Mouse (Mus musculus): ENCODE measurements around the gene Itgb2l. TPM values are rescaled to one million over a fixed set of nuclear protein-coding genes. Genes with fewer than 3 reads are reported as not detected.
"Not testable (repeated sequence)": the region's sequence is repeated elsewhere in the genome, so short reads cannot be mapped to it uniquely, and the experiment has no call there.

Itgb2l gene
- polyA plus RNA-seq, 1 experiment from 2014 or later, result not detected

DNA sequence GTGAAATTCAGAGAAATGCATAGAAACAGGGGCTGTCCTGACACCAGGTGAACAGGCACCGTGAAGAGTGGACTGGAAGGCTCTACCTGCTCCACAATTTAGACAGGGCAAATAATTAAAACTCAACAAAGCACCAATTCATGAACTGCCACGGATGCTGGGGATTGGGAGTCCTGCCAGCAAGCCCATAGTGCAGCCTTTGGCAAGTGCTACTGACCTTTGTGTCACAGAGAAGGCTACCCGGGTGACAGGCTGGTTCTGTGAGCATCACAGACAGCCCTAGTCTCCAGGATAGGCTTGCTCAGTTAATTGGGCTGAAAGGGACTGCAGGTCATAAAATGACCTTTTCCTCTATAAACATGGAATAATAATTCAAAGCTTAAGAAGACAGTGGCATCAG is 17.4 kb upstream of the Itgb2l start:
- Histone ChIP-seq H3K4me1 (no peaks in the 10 kb centered on the region), H3K9me3 (no peaks in the 10 kb centered on the region), H3K4me2 (no peak overlapping the region), H3K36me3 (replicated peaks) (no peaks in the 10 kb centered on the region), H3K27me3 (replicated peaks) (no peaks in the 10 kb centered on the region), H3K4me3 (no peak overlapping the region), H3K27ac (no peak overlapping the region), H3K9ac (no peak overlapping the region)
- ATAC-seq (replicated peaks), result no peak
- 55% methylated on average over 3 of the region's 3 CpGs for WGBS

DNA sequence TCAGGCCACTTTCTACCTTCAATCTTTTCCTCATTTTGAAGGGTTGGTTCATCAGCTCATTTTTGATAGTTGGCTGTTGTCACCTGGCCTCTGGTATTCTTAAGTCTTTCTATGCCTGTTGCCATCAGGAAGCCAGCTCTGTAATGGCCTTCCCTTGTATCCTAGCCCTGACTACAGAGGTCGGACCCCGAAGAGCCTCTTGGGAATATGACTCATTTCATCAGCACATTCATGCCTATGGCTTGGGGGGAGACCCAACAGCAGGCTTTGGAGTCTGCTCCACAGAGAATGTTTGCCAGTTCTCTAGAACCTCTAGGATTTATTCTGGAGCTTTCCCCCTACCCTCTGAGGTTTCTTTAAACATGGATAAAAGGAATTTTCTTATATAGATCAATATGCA is 15.9 kb upstream of the Itgb2l start:
- 85% methylated on average over 2 of the region's 2 CpGs for WGBS
- no peak overlapping the region for H3K27ac ChIP-seq
- ATAC-seq (replicated peaks), result no peak

DNA sequence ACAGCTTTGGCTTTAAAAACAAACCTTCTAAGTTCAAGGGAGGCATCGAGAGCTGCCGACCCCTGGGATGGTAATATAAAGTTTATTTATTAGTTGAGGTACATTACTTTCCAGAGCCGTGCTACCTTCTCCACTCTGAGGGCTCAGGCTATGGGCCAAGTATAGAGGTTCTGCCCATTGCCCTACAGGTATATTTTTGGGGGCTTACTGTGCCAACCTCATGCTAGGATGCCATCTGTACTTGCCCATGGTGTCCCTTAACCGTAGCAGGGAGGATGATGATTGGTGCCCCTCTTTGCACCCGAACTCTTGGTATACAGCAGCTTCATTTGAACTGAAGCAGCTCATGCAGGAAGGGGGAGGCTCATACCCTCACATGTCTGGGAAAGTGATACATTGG is 14.2 kb upstream of the Itgb2l start:
- H3K4me3 ChIP-seq, result no peak overlapping the region
- no peak for ATAC-seq (replicated peaks)
- H3K4me1 ChIP-seq, result no peaks in the 10 kb centered on the region
- no peaks in the 10 kb centered on the region for H3K36me3 ChIP-seq (replicated peaks)
- H3K9ac ChIP-seq, result no peak overlapping the region
- H3K27ac ChIP-seq, result no peak overlapping the region
- whole genome bisulfite sequencing, result 89% methylated on average over 5 of the region's 5 CpGs
- H3K27me3 ChIP-seq (replicated peaks), result no peaks in the 10 kb centered on the region
- no peak overlapping the region for H3K4me2 ChIP-seq
- no peaks in the 10 kb centered on the region for H3K9me3 ChIP-seq

More for the DNA sequence above, 15.9 kb upstream of the Itgb2l start:
- Histone ChIP-seq H3K4me1 (no peaks in the 10 kb centered on the region), H3K4me3 (no peak overlapping the region), H3K4me2 (no peak overlapping the region), H3K9ac (no peak overlapping the region), H3K27me3 (replicated peaks) (no peaks in the 10 kb centered on the region), H3K36me3 (replicated peaks) (no peaks in the 10 kb centered on the region), H3K9me3 (no peaks in the 10 kb centered on the region)

- H3K27me3 ChIP-seq (replicated peaks), result no peaks in the 10 kb centered on the region
- no peak for ATAC-seq (replicated peaks)
These were observed 10.7 kb upstream of the Itgb2l start for GRCm38 (mm10) chr16:96454086-96454485.

DNA sequence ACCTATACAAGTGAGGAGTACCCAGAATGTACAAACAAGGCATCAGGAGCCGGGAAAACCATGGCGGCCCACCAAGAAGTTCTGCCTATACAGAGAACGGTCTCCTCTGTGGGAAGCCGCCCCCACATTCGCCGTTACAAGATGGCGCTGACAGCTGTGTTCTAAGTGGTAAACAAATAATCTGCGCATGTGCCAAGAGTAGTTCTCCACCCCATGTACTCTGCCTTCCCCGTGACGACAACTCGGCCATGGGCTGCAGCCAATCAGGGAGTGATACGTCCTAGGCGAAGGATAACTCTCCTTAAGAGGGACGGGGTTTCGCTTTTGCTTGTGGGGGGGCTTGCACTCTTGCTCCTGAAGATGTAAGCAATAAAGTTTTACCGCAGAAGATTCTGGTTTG is 7.5 kb upstream of the Itgb2l start:
- not testable (repeated sequence) for H3K36me3 ChIP-seq (replicated peaks); H3K27ac ChIP-seq; ATAC-seq (replicated peaks); H3K9ac ChIP-seq; H3K27me3 ChIP-seq (replicated peaks); H3K9me3 ChIP-seq; H3K4me3 ChIP-seq; H3K4me1 ChIP-seq; H3K4me2 ChIP-seq
- 96% methylated on average over 16 of the region's 16 CpGs for WGBS

More at GRCm38 (mm10) chr16:96454086-96454485, 10.7 kb upstream of the Itgb2l start:
- Histone ChIP-seq H3K4me2 (no peak overlapping the region), H3K9ac (no peak overlapping the region), H3K4me1 (no peaks in the 10 kb centered on the region), H3K36me3 (replicated peaks) (no peaks in the 10 kb centered on the region), H3K9me3 (no peaks in the 10 kb centered on the region), H3K4me3 (no peak overlapping the region), H3K27ac (no peak overlapping the region)

DNA sequence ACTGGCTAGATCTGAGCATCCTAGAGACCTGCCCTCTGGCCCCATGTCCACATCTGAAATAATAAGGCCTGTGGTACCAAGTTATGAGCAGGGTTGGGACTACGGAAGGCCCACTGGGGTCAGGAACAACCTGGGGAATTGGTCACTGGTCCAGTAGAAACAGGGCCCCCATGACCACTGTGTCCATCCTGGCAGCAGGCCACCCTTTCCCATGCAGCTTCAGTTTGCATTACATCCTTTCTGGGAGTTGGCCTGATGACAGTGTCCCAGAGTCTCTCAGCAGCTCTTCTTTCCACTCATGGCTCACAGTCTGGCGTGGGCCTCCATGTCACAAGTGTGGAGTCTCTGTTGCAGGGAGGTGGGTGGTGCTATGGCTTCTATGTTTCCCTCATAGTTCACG is 1.6 kb downstream of the Itgb2l start:
- ATAC-seq (replicated peaks), result no peak
- Histone ChIP-seq H3K27ac (no peak overlapping the region), H3K4me1 (0 out of 2 replicates have a peak, but pooled peaks cover 2% of the 10 kb centered on the region), H3K27me3 (replicated peaks) (no peaks in the 10 kb centered on the region), H3K9ac (no peak overlapping the region), H3K9me3 (no peaks in the 10 kb centered on the region), H3K4me2 (no peak overlapping the region), H3K4me3 (no peak overlapping the region), H3K36me3 (replicated peaks) (no peaks in the 10 kb centered on the region)
- WGBS, result 81% methylated on average over 3 of the region's 3 CpGs

GRCm38 (mm10) chr16:96440871-96441270 is 2.5 kb downstream of the Itgb2l start:
- no peaks in the 10 kb centered on the region for H3K9me3 ChIP-seq
- ATAC-seq (replicated peaks), result peak; percentile 80

GRCm38 (mm10) chr16:96439682-96440081 is 3.7 kb downstream of the Itgb2l start:
- Histone ChIP-seq H3K9ac (no peak overlapping the region), H3K27ac (no peak overlapping the region), H3K4me1 (0 out of 2 replicates have a peak, but pooled peaks cover 2% of the 10 kb centered on the region), H3K4me3 (no peak overlapping the region), H3K36me3 (replicated peaks) (no peaks in the 10 kb centered on the region), H3K9me3 (no peaks in the 10 kb centered on the region), H3K4me2 (no peak overlapping the region), H3K27me3 (replicated peaks) (no peaks in the 10 kb centered on the region)
- WGBS, result 83% methylated on average over 4 of the region's 4 CpGs
- ATAC-seq (replicated peaks), result no peak

More at GRCm38 (mm10) chr16:96440871-96441270, 2.5 kb downstream of the Itgb2l start:
- no peaks in the 10 kb centered on the region for H3K27me3 ChIP-seq (replicated peaks)
- H3K4me2 ChIP-seq, result no peak overlapping the region
- no peak overlapping the region for H3K27ac ChIP-seq
- no peak overlapping the region for H3K9ac ChIP-seq
- 0 out of 2 replicates have a peak, but pooled peaks cover 2% of the 10 kb centered on the region for H3K4me1 ChIP-seq
- no peaks in the 10 kb centered on the region for H3K36me3 ChIP-seq (replicated peaks)
- 72% methylated on average over 8 of the region's 8 CpGs for WGBS
- no peak overlapping the region for H3K4me3 ChIP-seq

DNA sequence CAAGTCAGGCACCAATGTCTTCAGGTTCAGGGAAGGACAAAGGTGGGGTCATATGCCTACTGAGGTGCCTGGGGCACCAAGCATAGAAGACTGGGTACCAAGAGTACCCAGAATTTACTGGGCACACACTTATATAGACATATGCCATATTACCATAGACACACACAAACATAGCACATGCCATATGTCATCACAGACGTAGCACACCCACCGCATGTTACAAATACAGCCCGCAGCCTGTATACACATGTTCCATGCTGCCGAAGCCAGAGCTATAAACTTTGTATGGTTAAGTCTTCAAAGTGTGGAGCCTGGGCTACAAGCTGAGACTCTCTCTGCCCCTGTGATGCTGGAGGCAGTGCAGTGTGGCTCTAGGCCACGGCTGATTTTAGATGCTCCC is 4.5 kb downstream of the Itgb2l start:
- Histone ChIP-seq H3K4me2 (no peak overlapping the region), H3K9me3 (no peaks in the 10 kb centered on the region), H3K4me1 (0 out of 2 replicates have a peak, but pooled peaks cover 2% of the 10 kb centered on the region), H3K4me3 (no peak overlapping the region), H3K36me3 (replicated peaks) (no peaks in the 10 kb centered on the region), H3K27ac (no peak overlapping the region), H3K9ac (no peak overlapping the region), H3K27me3 (replicated peaks) (no peaks in the 10 kb centered on the region)
- 92% methylated on average over 5 of the region's 5 CpGs for WGBS
- no peak for ATAC-seq (replicated peaks)

GRCm38 (mm10) chr16:96434024-96434785 is 9.2 kb downstream of the Itgb2l start:
- no peaks in the 10 kb centered on the region for H3K27me3 ChIP-seq (replicated peaks)
- H3K9ac ChIP-seq, result no peak overlapping the region
- H3K4me2 ChIP-seq, result no peak overlapping the region
- H3K27ac ChIP-seq, result no peak overlapping the region
- H3K36me3 ChIP-seq (replicated peaks), result no peaks in the 10 kb centered on the region
- H3K9me3 ChIP-seq, result no peaks in the 10 kb centered on the region
- no peak for ATAC-seq (replicated peaks)
- no peaks in the 10 kb centered on the region for H3K4me1 ChIP-seq
- 78% methylated on average over 3 of the region's 3 CpGs for WGBS
- no peak overlapping the region for H3K4me3 ChIP-seq

DNA sequence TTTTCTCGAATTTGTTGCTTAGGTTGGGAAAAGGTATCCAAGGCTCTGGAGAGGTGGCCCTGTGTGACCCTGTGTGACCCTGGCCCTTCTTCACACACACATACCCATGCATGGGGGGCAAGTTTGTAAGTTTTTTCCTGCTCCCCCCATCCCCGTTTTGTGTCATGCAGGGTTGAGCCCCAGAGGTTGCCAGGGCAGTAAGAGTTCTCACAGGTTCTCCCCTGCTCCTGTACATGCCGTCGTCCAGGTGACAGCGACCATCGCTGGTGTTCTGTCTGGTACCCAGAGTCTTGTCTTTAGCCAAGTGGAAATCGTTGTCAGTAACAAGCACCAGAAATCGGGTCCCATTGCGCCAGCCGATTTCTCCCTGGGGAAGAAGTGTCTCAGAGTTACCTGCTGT is 10.2 kb downstream of the Itgb2l start:
- Histone ChIP-seq H3K4me1 (no peaks in the 10 kb centered on the region), H3K4me3 (no peak overlapping the region), H3K27me3 (replicated peaks) (no peaks in the 10 kb centered on the region), H3K4me2 (no peak overlapping the region), H3K9me3 (no peaks in the 10 kb centered on the region), H3K9ac (no peak overlapping the region), H3K36me3 (replicated peaks) (no peaks in the 10 kb centered on the region), H3K27ac (no peak overlapping the region)
- ATAC-seq (replicated peaks), result no peak
- WGBS, result 87% methylated on average over 10 of the region's 10 CpGs

- no peaks in the 10 kb centered on the region for H3K36me3 ChIP-seq (replicated peaks)
- H3K4me3 ChIP-seq, result no peak overlapping the region
- 69% methylated on average over 3 of the region's 3 CpGs for WGBS
- no peak overlapping the region for H3K4me2 ChIP-seq
- no peaks in the 10 kb centered on the region for H3K4me1 ChIP-seq
- H3K27me3 ChIP-seq (replicated peaks), result no peaks in the 10 kb centered on the region
- ATAC-seq (replicated peaks), result no peak
- no peaks in the 10 kb centered on the region for H3K9me3 ChIP-seq
- H3K9ac ChIP-seq, result no peak overlapping the region
- no peak overlapping the region for H3K27ac ChIP-seq
These were observed 14.4 kb downstream of the Itgb2l start for GRCm38 (mm10) chr16:96429046-96429445.

GRCm38 (mm10) chr16:96426671-96427070 is 16.7 kb downstream of the Itgb2l start:
- 89% methylated on average over 7 of the region's 7 CpGs for WGBS
- H3K27me3 ChIP-seq (replicated peaks), result no peaks in the 10 kb centered on the region
- no peak for ATAC-seq (replicated peaks)

More at GRCm38 (mm10) chr16:96426671-96427070, 16.7 kb downstream of the Itgb2l start:
- no peaks in the 10 kb centered on the region for H3K4me1 ChIP-seq
- H3K4me2 ChIP-seq, result no peak overlapping the region
- H3K4me3 ChIP-seq, result no peak overlapping the region
- H3K9me3 ChIP-seq, result no peaks in the 10 kb centered on the region
- no peaks in the 10 kb centered on the region for H3K36me3 ChIP-seq (replicated peaks)
- H3K27ac ChIP-seq, result no peak overlapping the region
- no peak overlapping the region for H3K9ac ChIP-seq

Data from midbrain, embryonic 15.5 days (tissue).